Mouse (Mus musculus) heart, postnatal 25 days (tissue): Measurements from ENCODE around the gene Synpr. TPM values are rescaled to one million over a fixed set of nuclear protein-coding genes. Genes with fewer than 3 reads are reported as not detected.

Experiments used
- DNase-seq: peaks from one replicate; pipeline ENCODE4 v3.0.0; 2022; ENCODE audit warnings: low spot score
- intact Hi-C: fragments of 180-260 bp; cut with DNase I; formaldehyde crosslinking; loops from one replicate; pipeline ENCODE4 v1.15.1; 2025
- total RNA-seq, 2 experiments: library from RNA; stranded (reverse); gene quantifications; 2 replicates each; pipeline ENCODE4 v1.2.3; 2021

The Synpr gene
- total RNA-seq, 2 experiments from 2014 or later: 0.36 TPM; not detected in 1

DNA sequence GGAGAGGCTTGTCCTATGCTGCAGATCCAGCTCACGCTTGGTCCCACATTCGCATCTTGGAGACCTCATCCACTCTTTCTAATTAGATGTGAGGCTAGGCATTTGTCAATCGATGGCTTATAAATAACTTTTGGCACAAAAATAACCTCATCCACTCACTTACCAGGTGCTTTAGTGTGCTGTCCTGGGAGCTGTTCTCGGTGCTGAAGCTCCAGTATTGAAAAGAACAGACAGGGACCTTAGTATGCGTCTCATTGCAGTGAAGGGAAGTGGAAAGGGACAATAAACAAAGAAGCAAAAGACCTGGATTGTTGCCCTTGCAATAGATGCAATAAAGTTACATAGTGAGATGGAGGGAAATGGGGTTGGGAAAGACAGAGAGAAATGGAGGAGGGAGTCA is 220.8 kb downstream of the Synpr start:
- DNase-seq: no peak
- intact Hi-C loops: no loop called here

DNA sequence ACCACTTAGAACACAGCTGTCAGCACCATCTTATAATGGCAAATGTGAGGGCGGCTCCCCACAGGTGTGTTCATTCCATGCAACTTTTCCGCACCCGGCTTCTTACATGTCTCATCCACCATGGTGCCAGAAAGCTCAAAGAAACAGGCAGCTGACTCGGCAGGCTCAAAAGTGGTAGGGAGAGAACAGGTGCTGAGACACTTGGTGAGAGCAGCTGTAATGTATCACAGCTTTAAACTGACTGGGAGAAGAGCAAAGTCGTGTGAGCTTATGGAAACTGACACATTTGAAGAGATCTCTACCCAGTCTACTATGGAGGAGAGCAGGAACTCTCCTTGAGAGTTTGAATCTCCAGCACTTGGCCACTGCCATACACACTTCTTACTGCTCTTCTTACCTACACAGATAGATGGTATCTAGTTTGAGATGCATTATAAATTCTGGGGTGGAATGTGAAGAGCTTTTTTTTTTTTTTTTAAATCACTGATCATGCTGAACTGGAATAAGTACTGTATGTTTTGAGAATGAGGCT is 234.1 kb downstream of the Synpr start:
- DNase-seq: no peak
- intact Hi-C loops: no loop called here

DNA sequence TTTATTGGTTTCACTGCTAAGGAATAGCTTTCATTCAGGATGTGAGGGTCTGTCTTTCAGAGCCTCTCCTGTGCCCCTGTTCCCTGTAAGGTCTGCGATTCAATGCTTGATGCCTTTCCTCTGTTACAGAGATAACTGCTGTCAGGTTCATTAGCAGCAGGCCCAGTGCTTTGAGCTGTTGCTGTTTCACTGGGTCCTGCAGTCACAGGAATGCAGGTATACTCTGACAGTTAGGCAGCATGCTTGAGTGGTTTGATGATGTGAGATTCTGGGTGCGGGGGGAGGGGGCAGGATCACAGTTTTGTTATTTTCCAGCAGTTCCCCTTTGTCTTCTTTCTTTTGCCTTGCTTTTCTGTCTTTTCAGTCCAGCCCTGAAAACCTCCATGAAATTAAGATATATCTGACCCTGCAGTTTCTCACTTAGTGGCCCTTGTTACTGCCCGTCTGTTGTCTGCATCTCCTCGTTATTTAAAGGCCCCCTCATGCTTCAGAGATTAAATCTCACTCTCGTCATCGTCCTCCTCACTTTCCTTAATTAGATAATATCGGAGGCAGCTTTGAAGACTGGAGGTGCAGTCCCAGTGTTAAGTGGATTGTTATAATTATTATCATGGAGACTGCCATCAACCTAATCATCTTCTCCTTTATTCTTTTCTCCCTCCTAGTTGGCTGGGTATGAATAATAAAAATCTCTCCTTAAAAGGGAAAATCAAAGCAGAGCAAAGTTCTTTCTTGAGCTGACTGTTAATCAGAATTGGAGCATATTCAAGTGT is 234.8 kb downstream of the Synpr start:
- DNase-seq: no peak
- intact Hi-C loops: no loop called here

DNA sequence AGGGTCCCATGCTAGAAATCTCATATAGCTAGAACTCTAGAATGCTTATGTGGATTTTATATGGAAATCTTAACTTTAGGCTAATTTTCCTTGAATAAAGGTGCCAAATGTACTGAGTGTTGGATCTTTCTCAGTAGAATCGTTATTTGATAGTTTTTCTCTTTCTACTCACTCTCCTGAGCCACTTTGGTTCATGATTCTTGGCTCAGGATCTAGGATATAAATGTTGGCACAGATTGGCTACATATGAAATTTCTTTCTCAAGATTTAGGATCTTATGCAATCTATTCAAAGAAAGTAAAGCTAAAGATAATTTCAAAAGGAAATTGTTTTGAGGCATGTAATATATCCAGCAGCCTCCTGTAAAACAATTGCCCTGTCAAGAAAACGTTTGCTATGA is 263.2 kb downstream of the Synpr start:
- intact Hi-C loops: no loop called here
- no peak for DNase-seq

DNA sequence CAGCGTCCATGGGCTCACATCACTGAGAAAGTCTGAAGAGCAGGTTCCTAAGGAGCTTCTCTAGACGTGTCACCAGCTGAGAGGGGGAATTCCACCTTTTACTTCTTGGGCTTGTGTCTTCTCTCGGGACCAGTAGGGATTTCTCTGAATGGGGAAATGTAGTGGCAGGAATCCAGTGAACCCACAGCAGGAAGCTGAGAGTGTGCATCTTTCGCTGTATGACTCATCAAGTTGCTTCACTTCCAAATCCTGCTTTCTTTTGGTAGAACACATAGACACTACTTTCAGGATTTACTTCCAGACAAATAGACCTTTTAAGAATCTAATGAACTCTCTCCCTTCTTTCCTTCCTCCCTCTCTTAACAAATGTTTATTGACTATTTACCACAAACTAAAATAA is 266.6 kb downstream of the Synpr start:
- no peak for DNase-seq
- intact Hi-C loops: no loop called here

DNA sequence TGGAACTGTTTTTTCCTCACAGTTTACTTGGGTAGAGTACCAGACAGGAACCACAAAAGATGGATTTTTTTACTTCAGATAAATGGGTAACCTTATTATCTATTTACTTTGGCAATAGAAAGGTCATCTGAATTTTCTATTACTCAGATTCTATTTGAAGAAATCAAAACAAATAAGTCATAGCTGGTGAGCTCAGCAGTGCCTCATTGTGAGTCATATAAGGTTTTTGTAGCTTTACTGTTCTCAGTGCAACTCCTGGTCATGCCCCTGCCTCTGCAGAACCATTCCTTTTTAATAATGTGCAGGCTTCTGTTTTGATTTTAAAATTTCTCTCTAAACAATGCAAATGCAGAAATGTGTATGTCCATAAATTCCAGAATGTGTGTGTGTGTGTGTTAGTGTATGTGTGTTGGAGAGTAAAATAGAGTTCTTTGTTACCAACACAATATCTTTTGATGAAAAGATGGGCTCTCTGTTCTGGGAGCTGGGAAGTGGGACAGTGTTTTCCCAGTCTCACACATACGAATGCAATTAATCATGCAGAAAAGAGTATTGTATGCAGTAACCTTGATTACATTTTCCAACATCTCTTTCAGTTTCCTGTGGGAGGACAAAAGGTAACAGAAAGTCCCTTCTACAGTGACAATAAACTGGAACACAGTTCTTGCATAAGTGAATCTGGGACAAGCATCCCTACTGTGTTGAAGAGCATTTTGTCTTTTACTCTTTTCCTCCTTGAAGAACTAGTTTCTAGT is 269.2 kb downstream of the Synpr start:
- DNase-seq: no peak
- intact Hi-C loops: no loop called here

DNA sequence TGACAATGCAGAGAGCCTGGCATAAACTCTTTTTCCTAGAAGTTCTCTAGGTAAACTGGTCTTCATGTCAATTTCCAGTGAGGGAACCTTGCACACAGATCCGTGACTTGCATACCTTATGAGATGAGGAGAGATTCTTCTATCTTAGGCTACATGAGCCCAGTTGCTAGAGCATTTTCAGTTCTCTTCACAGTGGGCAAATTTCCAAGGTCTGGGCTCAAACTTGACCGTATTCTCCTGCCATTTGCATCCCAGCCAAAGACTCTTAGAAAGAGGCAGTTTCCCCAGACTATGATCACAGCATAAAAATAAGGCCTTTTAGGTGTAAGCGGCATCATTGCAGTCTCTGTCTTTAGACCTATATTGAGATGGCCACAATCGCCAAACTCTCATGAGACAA is 270.1 kb downstream of the Synpr start:
- intact Hi-C loops: no loop called here
- DNase-seq: no peak

DNA sequence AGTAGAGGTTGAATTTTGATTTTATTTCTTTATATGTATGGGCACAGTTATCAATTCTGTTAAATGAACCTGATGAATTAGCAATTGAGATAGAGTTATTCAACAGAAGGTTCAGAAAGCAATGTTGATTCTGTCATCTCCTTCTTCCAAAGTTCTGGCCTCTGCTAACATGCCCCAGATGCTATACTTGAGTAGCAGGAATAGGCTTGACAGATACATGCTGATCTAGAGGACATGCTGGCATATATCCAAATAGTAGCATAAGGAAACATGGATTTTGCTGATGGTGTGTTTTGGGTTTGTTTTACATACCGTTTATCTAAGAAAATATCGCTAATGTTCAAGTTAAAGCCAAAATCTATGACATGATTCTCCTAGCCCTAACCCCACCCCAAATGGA is 273.5 kb downstream of the Synpr start:
- no peak for DNase-seq
- intact Hi-C loops: no loop called here

DNA sequence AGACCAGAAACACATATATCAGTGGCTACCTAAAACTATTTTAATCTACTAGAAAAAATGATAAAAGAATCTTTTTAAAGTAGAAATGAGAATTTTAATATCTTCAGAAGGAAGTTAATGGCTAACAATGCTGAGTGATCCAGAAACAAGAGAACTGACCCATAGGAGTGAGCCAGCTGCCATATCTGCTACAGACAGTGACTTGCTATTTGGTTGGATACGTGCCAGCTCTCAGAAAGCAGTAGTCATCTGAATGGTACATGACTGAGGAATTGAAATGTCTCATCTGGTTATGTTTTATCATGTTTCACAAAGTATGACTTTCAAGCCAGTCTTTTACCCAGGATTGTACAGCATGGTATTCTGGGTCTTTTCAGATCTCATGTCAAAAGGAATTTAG is 282.7 kb downstream of the Synpr start:
- DNase-seq: no peak
- intact Hi-C loops: no loop called here

DNA sequence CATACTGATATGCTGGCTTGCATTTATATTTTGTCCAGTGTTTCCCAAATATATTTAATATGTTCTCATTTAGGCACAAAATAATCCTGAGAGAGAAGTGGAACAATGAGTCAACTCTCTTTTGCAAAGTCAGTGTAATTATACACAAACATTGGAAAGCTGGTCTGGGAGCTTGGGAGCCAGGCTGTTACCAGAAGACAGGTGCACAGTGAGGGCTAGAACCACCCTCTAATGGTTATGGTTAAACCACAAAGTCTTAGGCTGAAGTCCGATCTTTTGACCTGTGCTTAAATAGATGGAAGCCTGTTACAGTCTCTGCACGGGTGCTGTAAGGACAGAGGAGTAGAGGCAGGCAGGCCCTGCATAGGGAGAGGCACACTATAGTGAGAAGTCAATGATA is 283.4 kb downstream of the Synpr start:
- DNase-seq: no peak
- intact Hi-C loops: no loop called here

DNA sequence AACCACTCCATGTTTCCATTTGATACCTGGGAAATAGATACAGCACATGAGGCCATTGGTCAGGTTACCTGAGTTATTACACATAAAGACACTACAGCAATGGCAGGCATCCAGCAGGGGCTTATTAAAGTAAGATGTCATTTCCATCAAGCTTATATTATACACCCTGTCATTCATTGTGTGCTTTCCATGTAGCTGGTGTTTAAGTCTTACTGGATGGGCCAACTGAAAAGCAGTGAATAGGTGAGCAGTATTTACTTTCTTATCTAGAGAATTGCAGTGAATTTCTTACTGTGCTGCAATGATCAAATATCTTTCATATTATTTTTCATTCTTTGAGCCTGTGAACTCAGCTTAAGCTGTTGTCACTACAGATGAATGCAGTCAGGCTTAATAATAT is 287.4 kb downstream of the Synpr start:
- intact Hi-C loops: no loop called here
- DNase-seq: no peak

DNA sequence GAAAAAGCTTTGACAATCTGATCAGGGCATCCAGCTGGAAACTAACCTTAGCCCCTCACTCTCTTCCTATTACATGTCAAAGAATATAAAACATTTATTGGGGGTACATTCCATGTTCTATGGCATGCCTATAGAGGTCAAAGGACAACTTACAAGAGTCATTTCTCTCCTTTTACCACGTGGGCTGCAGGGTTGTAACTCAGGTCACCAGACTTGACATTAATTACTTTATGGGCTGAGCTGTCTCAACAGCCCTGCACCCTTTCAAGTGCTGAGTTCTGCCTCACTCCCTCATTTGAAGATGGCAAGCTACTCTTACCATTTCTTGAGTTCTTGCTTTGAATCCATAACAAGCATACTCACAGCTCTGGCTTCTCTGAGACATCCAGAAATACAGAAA is 287.9 kb downstream of the Synpr start:
- no peak for DNase-seq
- intact Hi-C loops: no loop called here

DNA sequence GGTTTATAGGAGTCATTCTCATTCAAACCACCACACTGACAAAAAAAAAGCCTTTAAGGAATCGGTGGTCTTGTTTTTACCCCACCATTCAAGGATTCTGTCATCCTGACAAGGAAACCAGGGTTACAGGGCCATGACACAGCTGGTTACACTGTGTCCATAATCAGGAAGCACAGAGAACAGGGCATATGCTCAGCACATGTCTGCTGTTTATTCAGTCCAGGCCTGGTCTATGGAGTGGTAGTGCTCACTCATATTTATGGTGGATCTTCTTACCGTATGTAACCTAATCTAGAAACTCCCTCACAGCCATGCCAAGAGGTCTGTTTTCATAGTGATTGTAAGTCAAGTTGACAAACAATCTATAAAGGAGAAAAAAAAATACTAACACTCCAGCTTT is 293.5 kb downstream of the Synpr start:
- DNase-seq: no peak
- intact Hi-C loops: no loop called here

DNA sequence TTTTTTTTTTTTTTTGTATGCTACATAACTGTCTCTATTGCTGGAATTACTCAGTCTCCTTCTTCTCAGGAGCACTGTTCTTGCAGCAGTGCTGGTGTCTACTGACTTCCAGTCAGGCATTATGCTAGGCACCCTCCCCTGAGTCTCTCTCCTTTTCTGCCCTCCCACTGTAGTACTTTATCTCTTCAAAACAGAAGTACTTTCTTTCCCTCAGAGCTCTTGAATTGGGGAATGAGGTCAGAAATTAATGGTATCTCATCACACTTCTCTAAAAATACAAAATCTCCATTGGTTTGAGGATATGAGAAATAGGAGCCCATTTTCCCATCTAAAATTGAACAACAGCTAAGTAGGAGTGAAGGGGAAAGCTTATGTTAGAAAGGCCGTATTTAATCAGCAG is 294.2 kb downstream of the Synpr start:
- no peak for DNase-seq
- intact Hi-C loops: no loop called here

DNA sequence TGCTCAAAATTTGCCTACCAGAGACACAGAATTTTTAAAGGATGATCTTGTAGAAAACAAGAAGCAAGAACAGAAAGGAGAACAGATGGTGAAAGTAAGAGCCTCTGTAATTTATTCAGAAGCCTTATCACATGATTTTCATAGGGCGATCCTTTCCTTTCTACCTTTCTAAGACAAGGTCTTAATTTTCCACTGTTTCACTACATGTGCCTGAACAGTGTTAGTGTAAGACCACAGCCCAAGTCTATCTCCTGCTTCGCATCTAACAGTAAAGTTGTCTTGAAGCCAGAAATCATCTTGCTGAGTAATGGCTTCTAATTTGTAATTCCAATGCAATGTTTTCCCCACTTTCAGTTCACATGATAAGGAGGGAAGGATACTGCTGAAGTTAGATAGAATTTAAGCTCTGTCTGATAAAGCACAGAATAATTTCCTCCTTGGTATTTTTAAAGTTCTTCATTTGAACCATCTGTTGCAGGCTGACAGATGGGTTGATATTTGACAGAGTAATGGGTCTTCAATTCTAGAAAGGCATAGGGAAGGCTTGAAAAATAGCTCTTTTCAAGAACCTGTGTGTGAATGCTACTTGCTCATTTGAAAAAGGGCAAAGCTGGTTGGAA is 308.9 kb downstream of the Synpr start:
- intact Hi-C loops: no loop called here
- DNase-seq: no peak

DNA sequence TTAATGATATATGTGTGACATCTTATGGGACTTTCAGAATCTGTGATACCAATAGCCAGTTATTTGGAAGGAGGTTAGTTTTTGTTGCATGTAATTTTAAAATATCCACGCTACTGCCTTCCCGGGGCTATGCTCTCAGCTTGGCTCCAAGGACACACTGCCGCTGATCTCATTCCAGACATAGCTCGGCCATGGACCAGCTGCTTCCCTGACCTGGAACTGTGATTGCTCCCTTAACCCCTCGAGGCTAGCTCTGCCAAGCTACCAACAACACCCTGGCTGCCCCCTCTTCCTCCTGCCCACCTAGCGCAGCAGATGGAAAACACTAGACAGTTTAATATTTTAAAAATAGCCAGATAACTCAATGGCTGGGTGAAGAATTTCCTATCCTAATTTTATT is 311.7 kb downstream of the Synpr start:
- intact Hi-C loops: no loop called here
- no peak for DNase-seq

DNA sequence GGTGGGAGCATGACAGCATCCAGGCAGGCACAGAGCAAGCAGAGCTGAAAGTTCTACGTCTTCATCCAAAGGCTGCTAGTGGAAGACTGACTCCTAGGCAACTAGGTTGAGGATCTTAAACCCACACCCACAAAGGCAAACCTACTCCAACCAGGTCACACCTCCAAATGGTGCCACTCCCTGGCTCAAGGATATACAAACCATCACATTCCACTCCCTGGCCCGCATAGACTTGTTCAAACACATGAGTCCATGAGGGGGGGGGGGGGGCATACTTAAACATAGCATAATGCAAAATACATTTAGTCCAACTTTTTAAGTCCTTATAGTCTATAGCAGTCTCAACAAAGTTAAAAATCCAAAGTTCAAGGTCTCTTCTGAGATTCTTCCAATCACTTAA is 312.6 kb downstream of the Synpr start:
- intact Hi-C loops: no loop called here
- no peak for DNase-seq

DNA sequence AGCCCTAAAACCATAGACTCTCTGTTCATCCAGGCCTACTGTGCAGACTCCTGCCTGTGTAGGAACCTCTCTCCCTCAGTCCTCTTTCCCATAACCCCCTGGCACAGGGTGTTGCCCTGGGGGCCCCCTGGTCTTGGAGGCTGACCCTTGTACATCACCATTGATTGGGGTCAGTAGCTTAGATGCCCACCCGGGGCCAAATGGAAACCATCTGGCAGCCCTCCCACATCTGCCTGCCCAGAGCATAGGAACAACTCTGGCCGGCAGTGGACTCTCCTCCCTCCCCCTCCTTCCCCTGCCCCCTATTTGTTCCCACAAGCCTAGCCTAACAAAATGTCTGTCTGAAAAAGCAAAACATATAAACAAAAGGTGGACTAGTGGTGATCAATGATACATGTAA is 336.0 kb downstream of the Synpr start:
- intact Hi-C loops: no loop called here

DNA sequence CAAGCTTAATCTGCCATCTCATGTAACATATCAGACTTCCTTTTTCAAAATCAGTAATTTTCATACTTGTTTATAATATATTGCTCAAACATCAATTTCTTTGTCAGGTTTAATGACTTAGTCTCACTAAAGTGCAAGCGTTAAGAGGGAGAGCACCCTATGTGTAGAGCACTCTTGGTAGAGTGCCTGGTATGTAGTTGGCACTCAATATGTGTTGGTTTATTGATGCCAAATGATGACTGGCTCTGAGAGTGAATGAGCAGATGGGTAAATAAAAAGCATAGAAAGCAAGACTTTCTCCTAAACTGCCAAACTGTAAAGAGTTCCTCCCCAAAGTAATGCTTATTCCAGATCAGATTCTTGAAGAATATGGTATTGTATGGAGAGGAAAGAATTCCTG is 365.3 kb downstream of the Synpr start:
- no peak for DNase-seq
- intact Hi-C loops: no loop called here

More for the DNA sequence above, 336.0 kb downstream of the Synpr start:
- no peak for DNase-seq

DNA sequence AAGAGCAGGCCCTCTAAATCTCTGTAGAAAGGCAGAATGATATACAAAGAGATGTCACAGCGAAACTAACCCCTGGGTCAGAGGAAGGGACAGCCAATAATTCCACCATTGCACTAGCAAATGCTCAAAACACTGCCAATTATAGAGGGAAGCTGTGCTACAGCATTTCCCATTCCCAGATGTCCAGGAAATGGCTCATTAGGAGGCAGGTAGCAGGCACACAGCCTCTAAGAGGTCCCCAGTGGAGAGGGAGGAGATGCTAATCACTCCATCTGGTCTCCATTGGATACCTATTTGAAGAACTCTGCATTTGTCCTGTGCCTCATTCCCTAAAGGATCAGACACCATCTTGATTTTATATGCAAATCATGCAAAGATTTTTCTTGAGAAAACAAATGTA is 366.5 kb downstream of the Synpr start:
- DNase-seq: no peak
- intact Hi-C loops: no loop called here
